ENCODE assay signal across 10 mouse cellular contexts in the genomic region with DNA sequence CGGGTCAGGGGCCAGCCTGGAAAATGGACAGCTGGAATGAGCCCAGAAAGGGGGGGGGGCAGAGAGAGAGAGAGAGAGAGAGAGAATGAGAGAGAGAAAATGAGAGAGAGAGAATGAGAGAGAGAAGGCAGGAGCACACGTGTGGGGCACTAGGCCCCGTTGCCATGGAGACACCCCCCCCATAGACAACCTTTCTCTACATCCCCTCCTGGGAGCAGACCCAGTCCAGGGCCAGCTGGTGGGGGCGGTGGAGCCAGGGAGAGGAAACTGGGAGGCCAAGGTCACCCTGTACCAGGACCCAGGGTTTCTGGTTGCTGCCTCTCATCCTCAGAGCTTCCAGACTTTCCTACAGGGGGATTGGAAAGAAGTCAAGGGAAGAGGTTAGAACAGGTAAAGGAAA. TPM values are rescaled to one million over a fixed set of nuclear protein-coding genes. Genes with fewer than 3 reads are reported as not detected.
DNase-seq lines count a peak whose midpoint lies in the region; ATAC-seq and TF ChIP-seq lines count a peak whose summit lies in the region.
"Had no signal": no experiment of that assay in that cellular context is flagged by ENCODE, and none has a peak within 500 bp of the region (broad histone marks: within the 10 kb centered on the region; RNA-seq: fewer than 3 reads in every experiment).

No protein-coding gene starts in this region.

- peaks cover 25% of the 10 kb centered on the region for H3K27me3 ChIP-seq in E14TG2a.4 (ENCODE audit: insufficient read depth, low read length)
- H3K27me3 ChIP-seq in embryonic facial prominence, embryonic 10.5 days (replicated peaks; ENCODE audit: low read depth, poor library complexity, severe bottlenecking): no peaks in the 10 kb centered on the region; the same call in 1 of the 2 replicates
- H3K27me3 ChIP-seq in limb, embryonic 11.5 days (ENCODE audit: control insufficient read depth, insufficient read depth, low read length): no peaks in the 10 kb centered on the region
- H3K27me3 ChIP-seq in lung, postnatal 0 days (replicated peaks; ENCODE audit: insufficient read depth, low read length): no peaks in the 10 kb centered on the region

- DNase-seq in frontal cortex, postnatal 10 days (ENCODE audit: low spot score in 2 of 2): peak; percentile 45 to 49
- no peak for DNase-seq in frontal cortex, postnatal 25 days (ENCODE audit: low spot score in 2 of 2)
- DNase-seq in embryonic facial prominence, embryonic 10.5 days (ENCODE audit: low spot score): peak; percentile 70
- DNase-seq in limb, embryonic 11.5 days (ENCODE audit: low spot score): peak; percentile 44
- no peak for DNase-seq in gastrocnemius, postnatal 25 days
- DNase-seq in lung, postnatal 0 days (ENCODE audit: low spot score): no peak
- DNase-seq in gastrocnemius, adult 2 months: no peak
- DNase-seq: thymus, postnatal 36 days had no signal

- H3K36me3 ChIP-seq in E14TG2a.4 (ENCODE audit: insufficient read depth, low read length): no peaks in the 10 kb centered on the region
- peaks cover 25% of the 10 kb centered on the region for H3K36me3 ChIP-seq in embryonic facial prominence, embryonic 10.5 days (replicated peaks)
- H3K36me3 ChIP-seq in limb, embryonic 11.5 days (ENCODE audit: control insufficient read depth, insufficient read depth, low read length): no peaks in the 10 kb centered on the region
- H3K36me3 ChIP-seq in lung, postnatal 0 days (ENCODE audit: insufficient read depth, low read length): no peaks in the 10 kb centered on the region

- H3K9ac ChIP-seq in limb, embryonic 11.5 days (ENCODE audit: low read length): no peak overlapping the region
- no peak overlapping the region for H3K9ac ChIP-seq in lung, postnatal 0 days (replicated peaks; ENCODE audit: low read depth)

- H3K4me3 ChIP-seq in E14TG2a.4 (replicated peaks; ENCODE audit: low read length): peak overlapping the region; percentile 56; the same call in 1 of the 2 replicates
- peak overlapping the region; percentile 57 for H3K4me3 ChIP-seq in embryonic facial prominence, embryonic 10.5 days
- peak overlapping the region; percentile 31; the same call in 1 of the 2 replicates for H3K4me3 ChIP-seq in limb, embryonic 11.5 days (ENCODE audit: low read depth, low read length)
- H3K4me3 ChIP-seq in lung, postnatal 0 days (ENCODE audit: low read depth, low read length): no peak overlapping the region
- H3K4me3 ChIP-seq in gastrocnemius, adult 2 months: no peak overlapping the region

- peak overlapping the region; percentile 80 for H3K27ac ChIP-seq in embryonic facial prominence, embryonic 10.5 days (replicated peaks)
- H3K27ac ChIP-seq in limb, embryonic 11.5 days (replicated peaks; ENCODE audit: low read depth, low read length): no peak overlapping the region
- no peak overlapping the region for H3K27ac ChIP-seq in lung, postnatal 0 days (ENCODE audit: low read length)
- H3K27ac ChIP-seq in gastrocnemius, adult 2 months: no peak overlapping the region

- peaks cover 53% of the 10 kb centered on the region for H3K4me1 ChIP-seq in E14TG2a.4 (replicated peaks; ENCODE audit: low read depth, low read length)
- peaks cover 42% of the 10 kb centered on the region for H3K4me1 ChIP-seq in embryonic facial prominence, embryonic 10.5 days
- H3K4me1 ChIP-seq in limb, embryonic 11.5 days (ENCODE audit: control insufficient read depth, insufficient read depth, low read length): peaks cover 6% of the 10 kb centered on the region
- H3K4me1 ChIP-seq in lung, postnatal 0 days (ENCODE audit: insufficient read depth, low read depth, low read length): no peaks in the 10 kb centered on the region

- H3K9me3 ChIP-seq in E14TG2a.4 (ENCODE audit: low read length): no peaks in the 10 kb centered on the region
- no peaks in the 10 kb centered on the region for H3K9me3 ChIP-seq in embryonic facial prominence, embryonic 10.5 days
- no peaks in the 10 kb centered on the region; the same call in 1 of the 2 replicates for H3K9me3 ChIP-seq in limb, embryonic 11.5 days (ENCODE audit: control insufficient read depth, low read length)
- H3K9me3 ChIP-seq in lung, postnatal 0 days (ENCODE audit: low read length): no peaks in the 10 kb centered on the region

- no peak for TF ChIP-seq CTCF in E14TG2a.4 (conservative IDR thresholded peaks at IDR 0.05; ENCODE audit: low read length)
- TF ChIP-seq CTCF in lung, postnatal 0 days (IDR thresholded peaks at IDR 0.05): no peak
- TF ChIP-seq CTCF in gastrocnemius, adult 2 months (IDR thresholded peaks at IDR 0.05): no peak

- ATAC-seq in limb, embryonic 11.5 days (ENCODE audit: insufficient number of reproducible peaks, low FRiP score, low TSS enrichment, low read depth): no peak
- no peak for ATAC-seq in lung, postnatal 0 days

- no peak for TF ChIP-seq EP300 in lung, postnatal 0 days (IDR thresholded peaks at IDR 0.05)

- WGBS in embryonic facial prominence, embryonic 10.5 days: 7% methylated on average over 4 of the region's 4 CpGs
- WGBS in limb, embryonic 11.5 days: 15% methylated on average over 4 of the region's 4 CpGs
- 20% methylated on average over 4 of the region's 4 CpGs for WGBS in lung, postnatal 0 days

- intact Hi-C loops in gastrocnemius, adult 2 months (cut with DNase I): no loop called here

- H3K4me2 ChIP-seq in limb, embryonic 11.5 days (ENCODE audit: low read depth, severe bottlenecking): peak overlapping the region; percentile 65
- H3K4me2 ChIP-seq in lung, postnatal 0 days (replicated peaks; ENCODE audit: low read depth, low read length): no peak overlapping the region

RNA-seq across cellular contexts. Expression of a gene that starts 1.3 kb away (rescaled TPM):
- polyA plus RNA-seq in embryonic facial prominence, embryonic 10.5 days (2016; fragmentation: Nextera tagmentation; extraction: Ambion mirVana): 8.5 and 11.4 TPM in 2 replicates
- 6.8 and 7.0 TPM in 2 replicates for polyA plus RNA-seq in limb, embryonic 11.5 days (2014; fragmentation: Nextera tagmentation; extraction: Ambion mirVana)
- not detected for total RNA-seq in gastrocnemius, postnatal 25 days (2021)
- polyA plus RNA-seq in lung, postnatal 0 days (2015; fragmentation: Nextera tagmentation; extraction: Ambion mirVana): 0.13 TPM in 1 of 2 replicates, not detected in the other
- total RNA-seq in gastrocnemius, adult 2 months (2021): not detected

RNA-seq across cellular contexts. Expression of a gene that starts 32.2 kb away (rescaled TPM):
- 0.29 TPM in 1 of 2 replicates, not detected in the other for polyA plus RNA-seq in embryonic facial prominence, embryonic 10.5 days (2016; fragmentation: Nextera tagmentation; extraction: Ambion mirVana)
- polyA plus RNA-seq in limb, embryonic 11.5 days (2014; fragmentation: Nextera tagmentation; extraction: Ambion mirVana): 0.25 and 0.52 TPM in 2 replicates
- 100 to 1,000 TPM in 1 of 2 experiments, 10 to 100 TPM in 1; 99.3 to 101 TPM for total RNA-seq in gastrocnemius, postnatal 25 days (2021)
- not detected in 2 replicates for polyA plus RNA-seq in lung, postnatal 0 days (2015; fragmentation: Nextera tagmentation; extraction: Ambion mirVana)
- 100 to 1,000 TPM; 102 to 120 TPM for total RNA-seq in gastrocnemius, adult 2 months (2021)
- total RNA-seq: CH12.LX had no signal

RNA-seq across cellular contexts. Expression of a gene that starts 59.1 kb away (rescaled TPM):
- 1.2 and 1.9 TPM in 2 replicates for polyA plus RNA-seq in embryonic facial prominence, embryonic 10.5 days (2016; fragmentation: Nextera tagmentation; extraction: Ambion mirVana)
- 2.0 and 2.6 TPM in 2 replicates for polyA plus RNA-seq in limb, embryonic 11.5 days (2014; fragmentation: Nextera tagmentation; extraction: Ambion mirVana)
- 1 to 10 TPM; 6.7 to 7.7 TPM for total RNA-seq in gastrocnemius, postnatal 25 days (2021)
- 0.25 and 0.48 TPM in 2 replicates for polyA plus RNA-seq in lung, postnatal 0 days (2015; fragmentation: Nextera tagmentation; extraction: Ambion mirVana)
- 10 to 100 TPM in 1 of 2 experiments, 1 to 10 TPM in 1; 8.4 to 16.2 TPM for total RNA-seq in gastrocnemius, adult 2 months (2021)

Comparison
In these comparisons a context has a peak if more than half of its experiments do, and no peak if none do; other contexts are left out.
1. DNase-seq: peak in frontal cortex, postnatal 10 days (2 of 2), embryonic facial prominence, embryonic 10.5 days (single experiment) and limb, embryonic 11.5 days (single experiment); none in frontal cortex, postnatal 25 days (0 of 2), gastrocnemius, postnatal 25 days (single experiment), lung, postnatal 0 days (single experiment) and gastrocnemius, adult 2 months (single experiment).
2. H3K4me3 ChIP-seq: peak in E14TG2a.4 (single experiment), embryonic facial prominence, embryonic 10.5 days (single experiment) and limb, embryonic 11.5 days (single experiment); none in lung, postnatal 0 days (single experiment) and gastrocnemius, adult 2 months (single experiment).